Mouse (Mus musculus): ENCODE results near the gene Crlf2.

Gene Crlf2

GRCm38 (mm10) chr5:109558404-109559160 lies at the start of gene Crlf2:
Crlf2 (minus strand) TSS chr5:109558993.
- DNase-seq, result peak; percentile 90

GRCm38 (mm10) chr5:109602585-109602984 lies 43.8 kb upstream of the Crlf2 start:
- DNase-seq, result peak; percentile 48

DNA sequence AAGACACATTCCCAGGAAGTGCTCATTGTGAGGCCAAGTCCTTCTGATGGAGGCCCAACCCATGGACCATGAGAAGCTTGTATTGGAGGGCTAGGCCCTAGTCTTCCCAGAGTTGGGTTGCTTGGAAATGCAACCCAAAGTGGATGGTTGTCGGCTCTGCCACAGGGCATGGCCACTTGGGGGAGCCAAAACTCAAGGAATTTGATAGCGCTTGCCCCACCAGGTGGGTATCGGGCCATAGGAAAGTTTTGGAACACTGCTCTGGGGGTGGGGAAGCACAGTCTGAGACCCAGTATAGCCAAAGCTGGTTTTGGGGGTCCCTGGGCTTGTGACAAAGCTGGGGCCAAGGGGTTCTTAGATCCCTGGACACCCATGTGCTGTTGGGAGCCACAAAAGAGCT lies 42.3 kb upstream of the Crlf2 start:
- DNase-seq, result peak; percentile 19

DNA sequence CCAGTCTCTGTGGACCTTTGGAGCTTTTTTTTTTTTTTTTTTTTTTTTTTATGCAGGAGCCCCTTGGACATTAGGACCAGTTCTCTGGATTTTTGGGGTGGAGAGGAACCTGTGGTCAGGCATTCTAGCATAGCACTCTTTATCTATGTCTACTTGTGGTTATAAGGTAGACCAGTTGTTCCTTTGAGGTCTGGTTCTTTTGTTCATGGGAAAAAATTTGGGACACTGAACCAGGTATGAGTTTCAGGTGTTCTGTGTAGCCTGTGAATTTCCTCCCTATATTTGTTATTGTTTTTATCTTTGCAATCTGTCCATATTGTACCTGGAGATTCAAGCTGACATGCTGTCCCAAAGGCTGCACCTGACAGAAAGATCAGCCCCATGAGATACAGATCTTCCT lies 40.1 kb upstream of the Crlf2 start:
- no peak for DNase-seq

- DNase-seq, result peak; percentile 23
These were observed 37.9 kb upstream of the Crlf2 start for GRCm38 (mm10) chr5:109596647-109597046.

DNA sequence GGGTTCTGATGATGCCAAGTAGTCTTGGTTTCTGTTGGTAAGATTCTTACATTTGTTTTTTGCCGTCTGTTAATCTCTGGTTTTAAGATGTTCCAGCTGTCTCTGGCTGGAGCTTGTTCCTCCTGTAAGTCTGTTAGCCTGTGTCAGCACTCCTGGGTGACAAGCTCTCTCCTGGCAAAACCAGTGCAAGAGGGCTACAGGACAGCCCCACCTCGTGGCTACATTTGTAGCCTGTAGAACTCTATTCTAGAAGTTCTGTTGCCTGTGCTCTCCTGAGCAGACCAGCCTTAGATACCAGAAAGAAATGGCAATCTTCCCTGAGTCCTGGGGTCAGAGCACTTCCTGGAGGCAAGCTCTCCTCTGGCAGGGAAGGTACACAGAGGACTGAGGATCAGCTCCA lies 4.0 kb upstream of the Crlf2 start:
- no peak for DNase-seq

DNA sequence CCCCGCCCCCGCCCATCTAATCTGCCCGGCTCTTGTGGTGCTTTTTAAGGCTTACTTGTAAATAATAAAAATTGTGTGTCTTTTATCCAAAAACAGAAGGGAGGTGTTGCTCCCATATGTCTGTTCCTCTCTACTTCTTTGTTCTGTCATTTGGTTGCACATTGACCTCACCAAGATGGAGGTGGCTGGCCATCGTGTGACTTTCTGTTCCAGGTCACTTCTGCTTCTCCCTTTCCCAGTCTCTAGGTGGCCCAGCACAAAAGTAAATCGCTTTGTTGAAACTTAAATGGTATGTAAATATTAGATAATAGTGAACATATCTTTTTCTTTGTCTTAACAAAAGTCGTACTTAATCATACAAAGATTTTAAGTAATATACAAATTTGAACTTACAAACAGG lies 398 bp upstream of the Crlf2 start:
- DNase-seq, result no peak

- no peak for DNase-seq
These were observed 730 bp downstream of the Crlf2 start for GRCm38 (mm10) chr5:109558123-109558403.

- peak; percentile 98 for DNase-seq
These were observed 1.3 kb downstream of the Crlf2 start for GRCm38 (mm10) chr5:109557321-109558122.

- no peak for DNase-seq
These were observed 2.0 kb downstream of the Crlf2 start for GRCm38 (mm10) chr5:109556591-109557320.

- DNase-seq, result peak; percentile 31
These were observed 2.9 kb downstream of the Crlf2 start for GRCm38 (mm10) chr5:109555676-109556571.

- DNase-seq, result no peak
These were observed 3.5 kb downstream of the Crlf2 start for GRCm38 (mm10) chr5:109555236-109555675.

GRCm38 (mm10) chr5:109554091-109555050 lies 4.4 kb downstream of the Crlf2 start:
- no peak for DNase-seq

GRCm38 (mm10) chr5:109553160-109553930 lies 5.4 kb downstream of the Crlf2 start:
- DNase-seq, result no peak

DNA sequence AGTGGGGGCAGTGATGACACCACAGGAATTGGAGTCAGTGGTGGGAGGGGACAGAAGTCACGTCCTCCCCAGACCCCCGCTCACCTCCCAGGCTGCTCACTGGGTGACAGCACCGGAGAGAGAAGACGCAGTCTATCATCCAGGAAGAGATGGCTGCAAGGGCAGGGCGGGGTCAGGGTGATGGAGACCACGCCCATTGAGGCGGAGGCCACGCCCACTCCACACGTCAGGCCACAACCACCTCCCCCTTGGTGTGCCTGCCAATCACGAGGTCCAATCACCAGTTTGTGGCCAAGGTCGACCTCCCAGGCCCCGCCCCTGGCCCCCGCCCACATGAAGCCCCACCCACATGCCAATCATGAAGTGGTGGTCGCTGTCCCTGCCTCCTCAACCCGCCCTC lies 6.3 kb downstream of the Crlf2 start:
- no peak for DNase-seq

DNA sequence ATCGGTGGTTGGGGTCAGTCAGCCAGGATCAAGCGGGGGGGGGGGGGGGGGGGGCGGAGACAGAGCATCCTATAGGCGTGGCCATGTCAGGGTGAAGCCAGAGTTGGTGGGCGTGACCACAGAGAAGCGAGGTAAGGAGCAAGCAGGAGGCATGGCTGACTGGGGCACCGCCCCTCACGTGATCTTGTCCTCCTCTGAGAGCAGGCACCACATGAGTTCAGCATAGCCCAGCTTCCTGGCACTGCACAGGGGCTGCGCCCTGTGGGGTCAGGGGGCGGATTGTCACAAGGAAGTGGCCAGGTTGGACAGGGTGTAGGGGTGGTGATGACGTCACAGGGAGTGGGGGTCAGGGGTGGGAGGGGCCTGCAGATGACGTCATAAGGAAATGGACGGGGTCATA lies 6.7 kb downstream of the Crlf2 start:
- DNase-seq, result no peak

DNA sequence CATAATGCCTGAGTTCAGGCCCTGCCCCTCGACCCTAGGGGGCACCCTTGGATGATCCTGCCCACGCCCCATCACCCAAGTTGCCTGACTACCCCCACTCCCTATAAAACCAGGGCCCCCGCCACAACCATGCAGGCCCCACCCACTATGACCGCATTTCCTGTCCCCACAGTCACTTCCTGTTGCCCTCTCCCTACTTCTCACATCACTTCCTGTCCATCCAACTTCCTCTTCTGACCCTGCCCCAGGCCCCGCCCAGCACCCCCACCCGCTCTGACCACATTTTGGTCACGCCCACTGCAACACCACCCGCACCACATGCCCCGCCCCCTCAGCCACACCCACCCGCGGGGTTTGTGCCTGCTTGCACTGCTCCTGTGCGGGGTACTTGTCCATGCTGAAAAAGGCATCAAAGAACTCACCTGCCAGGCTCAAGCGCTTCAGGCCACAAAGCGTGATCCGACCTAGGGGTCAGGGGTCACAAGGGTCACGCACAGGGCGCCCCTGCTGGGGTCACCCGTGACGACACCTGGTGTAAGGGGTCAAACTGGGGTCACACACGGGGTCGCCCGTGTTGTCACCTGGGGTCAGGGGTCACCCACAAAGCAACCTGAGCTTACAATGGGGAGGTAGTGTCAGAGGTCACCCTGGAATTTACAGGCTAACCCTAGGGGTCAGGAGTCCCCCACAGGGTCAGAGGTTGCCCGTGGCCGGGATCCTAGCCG lies 7.6 kb downstream of the Crlf2 start:
- no peak for DNase-seq

- no peak for DNase-seq
These were observed 8.4 kb downstream of the Crlf2 start for GRCm38 (mm10) chr5:109550225-109550935.

DNA sequence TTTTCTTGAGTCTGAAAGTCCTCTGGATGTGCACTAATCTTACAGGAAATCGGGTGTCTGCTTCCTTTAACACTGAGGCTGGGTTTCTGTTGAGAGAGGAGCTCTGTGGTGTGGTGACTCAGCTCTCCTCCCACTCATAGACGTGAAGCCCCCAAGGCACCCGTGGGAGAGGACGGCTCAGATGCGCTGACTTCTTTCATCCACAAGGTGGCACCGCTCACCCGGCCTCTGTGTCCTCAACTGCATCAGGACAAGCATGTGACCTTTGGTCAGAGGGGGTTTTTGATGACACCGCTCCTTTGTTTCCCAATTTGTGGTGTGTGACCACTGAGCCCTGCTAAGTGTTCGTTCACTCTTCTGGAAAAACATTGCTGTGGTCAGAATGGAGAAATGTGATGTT lies 10.1 kb downstream of the Crlf2 start:
- DNase-seq, result no peak
